In genomic region chr7:30552102-30553020, GRCm38 (mm10) we compare ENCODE assay signal across 8 mouse cellular contexts. TPM values are rescaled to one million over a fixed set of nuclear protein-coding genes. Genes with fewer than 3 reads are reported as not detected.
DNase-seq lines count a peak whose midpoint lies in the region; ATAC-seq lines count a peak whose summit lies in the region.

Hspb6 (plus strand) TSS chr7:30552178.
Proser3 (minus strand) TSS chr7:30552299.

- peak; percentile 94 for ATAC-seq in intestine, embryonic 14.5 days (replicated peaks; ENCODE audit: low FRiP score, low TSS enrichment, low read depth)

- peaks cover 34% of the 10 kb centered on the region for H3K36me3 ChIP-seq in intestine, embryonic 14.5 days (ENCODE audit: control insufficient read depth, insufficient read depth, low read length)

- peaks cover 8% of the 10 kb centered on the region for H3K4me1 ChIP-seq in intestine, embryonic 14.5 days (replicated peaks; ENCODE audit: control insufficient read depth, insufficient read depth, low read length)

- peak within 1 kb of the TSS; percentile 69 for H3K9ac ChIP-seq in intestine, embryonic 14.5 days (ENCODE audit: low read length)

- peak within 1 kb of the TSS; percentile 86 for H3K4me2 ChIP-seq in intestine, embryonic 14.5 days (ENCODE audit: low read length)

- H3K9me3 ChIP-seq in intestine, embryonic 14.5 days (ENCODE audit: control insufficient read depth, low read length): no peaks in the 10 kb centered on the region

- H3K27ac ChIP-seq in intestine, embryonic 14.5 days (ENCODE audit: low read depth): peak within 1 kb of the TSS; percentile 96

- peak within 1 kb of the TSS; percentile 78 for H3K4me3 ChIP-seq in intestine, embryonic 14.5 days (ENCODE audit: low read depth, low read length)

- DNase-seq in adrenal gland, adult 18-20 months (ENCODE audit: low spot score in 2 of 2): peak; percentile 86 to 87
- DNase-seq in embryo, embryonic 11 days: peak; percentile 98
- DNase-seq in gastrocnemius, postnatal 25 days: peak; percentile 96
- peak; percentile 98 for DNase-seq in intestine, embryonic 14.5 days (ENCODE audit: low spot score)
- DNase-seq in left cerebral cortex, postnatal 14 days (ENCODE audit: low spot score in 2 of 2): peak; percentile 97 to 99
- peak; percentile 97 for DNase-seq in mesoderm, embryonic 11.5 days (ENCODE audit: low read depth, low spot score)
- peak; percentile 94 to 98 for DNase-seq in right cerebral cortex, postnatal 36 days (ENCODE audit: low spot score in 2 of 2)
- peak; percentile 99 for DNase-seq in yolk sac, embryonic 10.5 days (ENCODE audit: low spot score)

- intact Hi-C loops in left cerebral cortex, postnatal 14 days (cut with DNase I): loop anchor here (5.0 kb wide), 1 partner anchor 60 kb away; the partner anchor contains the start of gene Prodh2

- 1% methylated on average over 44 of the region's 44 CpGs for WGBS in intestine, embryonic 14.5 days

- no peaks in the 10 kb centered on the region for H3K27me3 ChIP-seq in intestine, embryonic 14.5 days (replicated peaks; ENCODE audit: control insufficient read depth, insufficient read depth, low read length)

RNA-seq across cellular contexts. Expression of gene Hspb6, which starts in this region (rescaled TPM):
- 10 to 100 TPM; 26.3 to 34.9 TPM for total RNA-seq in adrenal gland, adult 18-20 months (2021)
- total RNA-seq in gastrocnemius, postnatal 25 days (2021): 1,000 to 10,000 TPM; 1,175 to 3,096 TPM
- polyA plus RNA-seq in intestine, embryonic 14.5 days (2014; fragmentation: Nextera tagmentation; extraction: Ambion mirVana): 45.0 and 48.5 TPM in 2 replicates
- 10 to 100 TPM in 1 of 2 experiments, 1 to 10 TPM in 1; 5.3 to 10.8 TPM for total RNA-seq in left cerebral cortex, postnatal 14 days (2021)

RNA-seq across cellular contexts. Expression of gene Proser3, which starts in this region (rescaled TPM):
- 1 to 10 TPM; 6.5 to 6.9 TPM for total RNA-seq in adrenal gland, adult 18-20 months (2021)
- total RNA-seq in gastrocnemius, postnatal 25 days (2021): 1 to 10 TPM; 3.0 to 6.4 TPM
- polyA plus RNA-seq in intestine, embryonic 14.5 days (2014; fragmentation: Nextera tagmentation; extraction: Ambion mirVana): 15.2 and 15.7 TPM in 2 replicates
- 1 to 10 TPM; 2.7 to 3.8 TPM for total RNA-seq in left cerebral cortex, postnatal 14 days (2021)

Comparison
In these comparisons a context has a peak if more than half of its experiments do, and no peak if none do; other contexts are left out.
1. Peak in every context shown above with its lines: DNase-seq, ATAC-seq, H3K4me3 ChIP-seq and H3K27ac ChIP-seq.
2. RNA of gene Hspb6 (total RNA-seq): 1,175 to 3,096 TPM in gastrocnemius, postnatal 25 days; 26.3 to 34.9 TPM in adrenal gland, adult 18-20 months and 5.3 to 10.8 TPM in left cerebral cortex, postnatal 14 days; every median in the first group is over 10 times any median in the second.